Mouse (Mus musculus) midbrain, embryonic 15.5 days (tissue): ENCODE results near the gene Sar1a. TPM values are rescaled to one million over a fixed set of nuclear protein-coding genes. Genes with fewer than 3 reads are reported as not detected.

Experiments used
- ATAC-seq: fragments of 200-750 bp; cut with Nextera tagmentation; replicated peaks from 2 replicates; pipeline ENCODE4 v1.8.0; 2017; ENCODE audit warnings: moderate TSS enrichment
- H3K27ac ChIP-seq: fragments of 300-500 bp; sonication (generic); 2 replicates; pipeline ENCODE4 v1.5.1; 2015; ENCODE audit warnings: mild to moderate bottlenecking, inconsistent platforms
- H3K27me3 ChIP-seq: fragments of 300-500 bp; sonication (generic); replicated peaks from 2 replicates; pipeline ENCODE4 v1.6.1; 2015; ENCODE audit warnings: inconsistent platforms
- H3K36me3 ChIP-seq: fragments of 300-500 bp; sonication (generic); replicated peaks from 2 replicates; pipeline ENCODE4 v1.6.1; 2015; ENCODE audit warnings: inconsistent platforms
- H3K4me1 ChIP-seq: fragments of 300-500 bp; sonication (generic); 2 replicates; pipeline ENCODE4 v1.6.1; 2015; ENCODE audit warnings: inconsistent platforms
- H3K4me2 ChIP-seq: fragments of 300-500 bp; sonication (generic); 2 replicates; pipeline ENCODE4 v1.6.1; 2015; ENCODE audit warnings: inconsistent platforms, mild to moderate bottlenecking, moderate library complexity
- H3K4me3 ChIP-seq: fragments of 300-500 bp; sonication (generic); 2 replicates; pipeline ENCODE4 v1.5.1; 2015; ENCODE audit warnings: mild to moderate bottlenecking, inconsistent platforms
- H3K9ac ChIP-seq: fragments of 300-500 bp; sonication (generic); 2 replicates; pipeline ENCODE4 v1.6.1; 2015; ENCODE audit warnings: mild to moderate bottlenecking, inconsistent platforms
- H3K9me3 ChIP-seq: fragments of 300-500 bp; sonication (generic); 2 replicates; pipeline ENCODE4 v1.6.1; 2016; ENCODE audit warnings: inconsistent platforms
- WGBS: fragments of 180-500 bp; shearing (Covaris S2); methylation state at CpG from one replicate; pipeline ENCODE4 v1.1.7; 2015; ENCODE audit warnings: mixed read lengths; 5-methylcytosine and 5-hydroxymethylcytosine counted together
- polyA plus RNA-seq: library from polyadenylated mRNA; unstranded; fragments of >200 nt; fragmentation: Nextera tagmentation; extraction: Ambion mirVana; gene quantifications from 2 replicates; pipeline ENCODE4 v1.2.1, GENCODE M21; 2015

The Sar1a gene
- polyA plus RNA-seq, 1 experiment from 2014 or later: 199 TPM

GRCm38 (mm10) chr10:61741873-61742272, 61.8 kb downstream of the Sar1a start:
- H3K4me3 ChIP-seq: no peak overlapping the region

GRCm38 (mm10) chr10:61742336-61742735, 62.2 kb downstream of the Sar1a start:
- Histone ChIP-seq H3K4me2 (no peak overlapping the region), H3K9me3 (no peaks in the 10 kb centered on the region), H3K4me1 (no peaks in the 10 kb centered on the region), H3K27me3 (no peaks in the 10 kb centered on the region), H3K9ac (no peak overlapping the region), H3K4me3 (no peak overlapping the region), H3K27ac (no peak overlapping the region), H3K36me3 (peaks cover 89% of the 10 kb centered on the region)
- no peak for ATAC-seq
- WGBS: 97% methylated on average over 8 of the region's 8 CpGs

More at GRCm38 (mm10) chr10:61741873-61742272, 61.8 kb downstream of the Sar1a start:
- Histone ChIP-seq H3K4me1 (no peaks in the 10 kb centered on the region), H3K27me3 (no peaks in the 10 kb centered on the region), H3K36me3 (peaks cover 86% of the 10 kb centered on the region), H3K9ac (no peak overlapping the region), H3K9me3 (no peaks in the 10 kb centered on the region), H3K4me2 (no peak overlapping the region), H3K27ac (no peak overlapping the region)
- 89% methylated on average over 4 of the region's 4 CpGs for WGBS
- ATAC-seq: no peak

Other genes with a start within 250 kb of the Sar1a start
- 65.8 and 71.3 TPM in 2 replicates for gene Eif4ebp2, start 227.6 kb upstream of the Sar1a start, polyA plus RNA-seq
- gene Lrrc20, start 204.5 kb upstream of the Sar1a start, polyA plus RNA-seq: 18.1 TPM in 2 replicates
- gene Npffr1, start 84.8 kb upstream of the Sar1a start, polyA plus RNA-seq: 2.3 and 2.4 TPM in 2 replicates
- 209 and 210 TPM in 2 replicates for gene Ppa1, start 31.7 kb upstream of the Sar1a start, polyA plus RNA-seq
- gene Tysnd1, start 15.2 kb downstream of the Sar1a start, polyA plus RNA-seq: 31.1 and 32.9 TPM in 2 replicates
- 12.0 and 14.0 TPM in 2 replicates for gene Aifm2, start 35.0 kb downstream of the Sar1a start, polyA plus RNA-seq
- 307 and 327 TPM in 2 replicates for gene H2afy2, start 103.8 kb downstream of the Sar1a start, polyA plus RNA-seq